Mouse (Mus musculus) limb, embryonic 14.5 days (tissue): ENCODE data around the gene Gm20388. TPM values are rescaled to one million over a fixed set of nuclear protein-coding genes. Genes with fewer than 3 reads are reported as not detected.

Experiments
- ATAC-seq: fragments of 200-750 bp; cut with Nextera tagmentation; 2 replicates; pipeline ENCODE4 v1.8.0; 2017; ENCODE audit warnings: low read depth, moderate number of reproducible peaks, moderate TSS enrichment; ENCODE audit not compliant: low FRiP score
- DNase-seq: peaks from one replicate; pipeline ENCODE4 v3.0.0-alpha.2; 2015; ENCODE audit warnings: low spot score
- H3K27ac ChIP-seq: fragments of 300-500 bp; sonication (generic); replicated peaks from 2 replicates; pipeline ENCODE4 v1.5.1; 2014; ENCODE audit warnings: low read depth, mild to moderate bottlenecking, low read length, moderate library complexity, mixed read lengths
- H3K27me3 ChIP-seq: fragments of 300-500 bp; sonication (generic); 2 replicates; pipeline ENCODE4 v1.6.1; 2014; ENCODE audit warnings: low read length, mixed read lengths; ENCODE audit not compliant: control insufficient read depth, insufficient read depth
- H3K36me3 ChIP-seq: fragments of 300-500 bp; sonication (generic); 2 replicates; pipeline ENCODE4 v1.6.1; 2014; ENCODE audit warnings: mild to moderate bottlenecking, low read length, moderate library complexity, mixed read lengths; ENCODE audit not compliant: control insufficient read depth, insufficient read depth
- H3K4me1 ChIP-seq: fragments of 300-500 bp; sonication (generic); 2 replicates; pipeline ENCODE4 v1.6.1; 2014; ENCODE audit warnings: antibody characterized with exemption, low read length, mixed read lengths; ENCODE audit not compliant: control insufficient read depth, insufficient read depth
- H3K4me2 ChIP-seq: fragments of 300-500 bp; sonication (generic); replicated peaks from 2 replicates; pipeline ENCODE4 v1.6.1; 2014; ENCODE audit warnings: low read depth, mild to moderate bottlenecking, low read length, moderate library complexity; ENCODE audit not compliant: severe bottlenecking
- H3K4me3 ChIP-seq: fragments of 300-500 bp; sonication (generic); replicated peaks from 2 replicates; pipeline ENCODE4 v1.5.1; 2014; ENCODE audit warnings: low read length
- H3K9ac ChIP-seq: fragments of 300-500 bp; sonication (generic); 2 replicates; pipeline ENCODE4 v1.6.1; 2014; ENCODE audit warnings: mild to moderate bottlenecking, low read depth, low read length, moderate library complexity; ENCODE audit not compliant: severe bottlenecking
- H3K9me3 ChIP-seq: fragments of 300-500 bp; sonication (generic); 2 replicates; pipeline ENCODE4 v1.6.1; 2016; ENCODE audit warnings: low read length; ENCODE audit not compliant: control insufficient read depth
- POLR2A ChIP-seq: fragments of 200-500 bp; IDR thresholded peaks from 2 replicates; pipeline ENCODE4 v1.8.0; 2012; ENCODE audit warnings: inconsistent platforms, mild to moderate bottlenecking, moderate library complexity, borderline replicate concordance; ENCODE audit not compliant: insufficient read depth, insufficient read length; ENCODE audit errors: extremely low read depth
- WGBS: fragments of 180-500 bp; shearing (Covaris S2); extraction: QIAGEN DNeasy Blood & Tissue Kit; methylation state at CpG from one replicate; pipeline ENCODE4 v1.1.7; 2014; 5-methylcytosine and 5-hydroxymethylcytosine counted together
- polyA plus RNA-seq, 2 experiments: library from polyadenylated mRNA; depleted of rRNA in 1 of 2; stranded (reverse) in 1 of 2; unstranded in 1 of 2; fragments of >200 nt; fragmentation: Nextera tagmentation in 1 of 2; extraction: Ambion mirVana in 1 of 2; gene quantifications; 2 replicates each; pipeline versions ENCODE4 v1.2.1 to v1.2.3; 2012 to 2014

Gm20388 gene
- polyA plus RNA-seq, 2 experiments, result 1.9 to 49.9 TPM

DNA sequence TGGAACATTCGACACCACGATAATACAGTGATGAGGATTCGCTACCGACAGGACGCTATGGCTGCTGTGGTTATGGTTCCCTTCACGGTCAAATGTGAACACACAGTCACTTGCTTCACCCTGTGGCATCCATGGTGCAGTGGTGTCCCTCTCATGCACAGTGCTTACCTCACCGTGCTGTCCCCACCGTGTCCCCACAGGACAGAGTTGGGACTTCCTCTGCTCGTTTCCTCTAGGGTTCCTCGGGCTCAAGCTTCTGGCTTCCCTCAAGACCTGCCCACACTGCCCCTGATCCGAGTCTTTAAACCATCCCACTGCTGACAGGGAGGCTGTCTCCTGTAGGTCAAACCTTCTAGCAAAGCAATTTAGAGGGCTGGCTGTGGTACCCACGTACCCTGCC lies 2167.7 kb downstream of the Gm20388 start:
- Histone ChIP-seq H3K36me3 (no peaks in the 10 kb centered on the region), H3K27me3 (0 out of 2 replicates have a peak, but pooled peaks cover 7% of the 10 kb centered on the region), H3K4me1 (peaks cover 16% of the 10 kb centered on the region), H3K9ac (no peak overlapping the region), H3K9me3 (no peaks in the 10 kb centered on the region), H3K27ac (no peak overlapping the region), H3K4me3 (no peak overlapping the region), H3K4me2 (no peak overlapping the region)
- no peak for TF ChIP-seq POLR2A
- WGBS, result 78% methylated on average over 12 of the region's 12 CpGs
- ATAC-seq (no peak), DNase-seq (no peak)

- no peak overlapping the region for H3K27ac ChIP-seq
- TF ChIP-seq POLR2A, result no peak
- H3K9ac ChIP-seq, result no peak overlapping the region
- DNase-seq, result no peak
- no peak overlapping the region for H3K4me2 ChIP-seq
- H3K4me1 ChIP-seq, result peaks cover 16% of the 10 kb centered on the region
- H3K9me3 ChIP-seq, result no peaks in the 10 kb centered on the region
- ATAC-seq, result no peak
- H3K4me3 ChIP-seq, result no peak overlapping the region
- H3K36me3 ChIP-seq, result no peaks in the 10 kb centered on the region
- 0 out of 2 replicates have a peak, but pooled peaks cover 7% of the 10 kb centered on the region for H3K27me3 ChIP-seq
- WGBS, result 53% methylated on average over 6 of the region's 6 CpGs
Observed at GRCm38 (mm10) chr8:122079093-122079492, 2168.5 kb downstream of the Gm20388 start.

- 6% methylated on average over 5 of the region's 5 CpGs for WGBS
- Histone ChIP-seq H3K9ac (no peak overlapping the region), H3K4me2 (no peak overlapping the region), H3K4me1 (peaks cover 16% of the 10 kb centered on the region), H3K4me3 (no peak overlapping the region), H3K27ac (peak overlapping the region; percentile 44; the same call in 1 of the 2 replicates), H3K9me3 (no peaks in the 10 kb centered on the region), H3K36me3 (no peaks in the 10 kb centered on the region), H3K27me3 (0 out of 2 replicates have a peak, but pooled peaks cover 6% of the 10 kb centered on the region)
- TF ChIP-seq POLR2A, result no peak
- DNase-seq (peak; percentile 43), ATAC-seq (peak; percentile 68)
Observed at GRCm38 (mm10) chr8:122080347-122080746, 2169.7 kb downstream of the Gm20388 start.

GRCm38 (mm10) chr8:122083401-122083800 lies 2172.8 kb downstream of the Gm20388 start:
- H3K27me3 ChIP-seq, result no peaks in the 10 kb centered on the region
- H3K9ac ChIP-seq, result no peak overlapping the region
- no peak overlapping the region for H3K4me2 ChIP-seq
- TF ChIP-seq POLR2A, result no peak
- no peaks in the 10 kb centered on the region for H3K9me3 ChIP-seq
- ATAC-seq, result no peak
- no peak overlapping the region for H3K27ac ChIP-seq
- peaks cover 16% of the 10 kb centered on the region for H3K4me1 ChIP-seq
- no peaks in the 10 kb centered on the region for H3K36me3 ChIP-seq
- WGBS, result 90% methylated on average over 6 of the region's 6 CpGs
- no peak overlapping the region for H3K4me3 ChIP-seq
- DNase-seq, result no peak

- WGBS, result 69% methylated on average over 3 of the region's 3 CpGs
- H3K36me3 ChIP-seq, result no peaks in the 10 kb centered on the region
- H3K4me2 ChIP-seq, result no peak overlapping the region
- no peak overlapping the region for H3K4me3 ChIP-seq
- no peak for ATAC-seq
- TF ChIP-seq POLR2A, result no peak
- H3K4me1 ChIP-seq, result peaks cover 16% of the 10 kb centered on the region
- no peak overlapping the region for H3K27ac ChIP-seq
- DNase-seq, result no peak
- H3K27me3 ChIP-seq, result no peaks in the 10 kb centered on the region
- no peak overlapping the region for H3K9ac ChIP-seq
- no peaks in the 10 kb centered on the region for H3K9me3 ChIP-seq
Observed at GRCm38 (mm10) chr8:122084145-122084544, 2173.5 kb downstream of the Gm20388 start.
